Mouse (Mus musculus) cerebellum, adult 2 months (tissue): ENCODE results near the gene Miga1.

Experiments
- CTCF ChIP-seq: fragments of 200-500 bp; IDR thresholded peaks from 2 replicates; pipeline ENCODE4 v1.5.1; 2011; ENCODE audit warnings: low read depth, mild to moderate bottlenecking, control low read depth, low read length, moderate library complexity, borderline replicate concordance; ENCODE audit not compliant: insufficient read depth
- POLR2A ChIP-seq: fragments of 200-500 bp; IDR thresholded peaks from 2 replicates; pipeline ENCODE4 v1.6.1; 2011; ENCODE audit warnings: low read length, control low read depth, borderline replicate concordance; ENCODE audit not compliant: insufficient read depth

GRCm38 (mm10) chr3:152275008-152275407, 65.2 kb downstream of the Miga1 start:
- TF ChIP-seq CTCF (no peak), POLR2A (no peak)
